Mouse (Mus musculus) central nervous system, embryonic 14 days (tissue): ENCODE measurements around the gene Golt1a. TPM values are rescaled to one million over a fixed set of nuclear protein-coding genes. Genes with fewer than 3 reads are reported as not detected.

Source experiments
- polyA plus RNA-seq: library from polyadenylated mRNA; depleted of rRNA; stranded (reverse); fragments of >200 nt; gene quantifications from 2 replicates; pipeline ENCODE4 v1.2.3, GENCODE M21; 2012; rRNA removed

Gene Golt1a
- 0.06 and 0.09 TPM in 2 replicates for polyA plus RNA-seq

DNA sequence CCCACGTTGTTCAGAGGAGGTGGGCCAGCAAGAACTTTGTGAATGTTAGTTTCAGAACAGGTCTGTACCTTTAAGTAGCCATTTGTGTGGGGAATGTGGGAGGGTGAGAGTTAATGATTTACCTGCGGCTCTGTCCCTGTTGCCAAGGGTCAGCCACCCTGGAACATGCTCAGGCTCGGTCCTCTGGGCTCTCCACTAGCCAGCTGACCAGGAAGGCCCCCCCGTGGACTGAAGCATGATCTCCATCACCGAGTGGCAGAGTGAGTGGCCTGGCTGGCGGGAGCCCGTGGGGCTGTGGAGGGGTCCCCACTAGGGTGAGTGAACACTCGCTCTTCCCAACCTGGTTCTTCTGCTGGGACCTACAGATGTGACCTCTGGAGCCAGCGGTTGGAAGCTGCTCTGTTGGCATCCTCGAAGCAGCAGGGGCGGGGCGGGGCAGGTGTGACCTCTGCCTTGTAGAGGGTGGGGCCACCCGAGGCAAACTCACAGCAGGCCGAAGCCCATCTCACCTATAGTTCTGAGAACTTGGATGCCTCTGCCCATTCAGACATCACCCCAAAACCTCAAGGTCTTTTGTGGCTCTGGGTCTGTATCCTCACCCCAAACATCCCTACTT is at the start of gene Golt1a:
TSS of gene Golt1a (plus strand) at position 149 of the 616 bp plus-strand sequence.

DNA sequence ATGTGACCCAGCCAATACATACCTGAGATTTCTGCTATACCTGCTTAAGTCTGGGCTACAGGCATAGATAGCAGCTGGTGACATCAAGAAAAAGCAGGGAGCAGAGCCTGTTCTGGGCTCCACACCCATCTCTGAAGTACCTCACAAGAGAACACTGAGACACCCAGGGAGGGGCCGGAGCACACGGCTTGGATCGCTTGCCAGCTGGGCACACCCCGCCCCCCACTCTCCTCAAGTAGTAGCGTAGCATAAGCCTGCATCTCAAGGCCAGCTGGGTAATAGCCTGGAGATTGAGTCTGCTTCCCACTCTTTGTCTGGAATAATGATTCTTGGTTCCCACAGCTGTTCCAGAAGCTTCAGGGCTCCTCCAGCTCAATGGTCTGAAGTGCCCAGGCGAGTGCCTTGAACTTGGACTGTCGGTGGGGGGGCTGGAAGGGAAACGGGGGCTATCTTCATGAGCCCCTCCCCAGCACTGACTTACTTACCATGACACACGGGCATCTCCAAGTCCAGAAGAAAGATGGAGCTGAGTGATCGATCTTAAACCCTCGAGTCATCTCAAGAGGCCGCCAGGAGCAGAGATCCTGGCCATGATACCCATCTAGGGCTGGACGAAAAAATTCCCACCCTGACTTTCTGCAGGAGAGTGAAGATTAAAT is 11.8 kb downstream of the Golt1a start, which contains the start of gene Kiss1:
TSS of gene Kiss1 (plus strand) at position 609 of the 659 bp plus-strand sequence.

DNA sequence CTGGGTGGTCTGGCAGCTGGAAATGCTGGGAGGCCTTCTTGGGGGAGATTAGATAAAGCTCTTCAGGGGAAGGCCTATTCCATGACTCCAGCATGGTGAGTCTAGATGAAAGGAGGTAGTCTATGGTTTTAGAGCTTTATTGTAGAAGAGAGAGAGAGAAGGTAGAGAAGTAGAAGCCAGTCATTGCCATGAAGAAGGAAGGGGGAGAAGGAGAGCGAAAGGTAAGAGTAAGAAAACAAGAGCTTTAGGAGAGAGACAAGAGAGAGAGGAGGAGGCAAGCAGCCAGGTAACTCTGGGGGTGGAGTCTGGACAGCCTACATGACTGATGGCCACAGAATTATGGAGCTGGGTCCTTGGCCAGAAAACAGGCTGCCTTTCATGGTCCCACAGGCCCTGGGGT is 40.6 kb downstream of the Golt1a start, which contains the start of gene Ren1:
TSS of gene Ren1 (plus strand) at position 301 of the 400 bp plus-strand sequence.

DNA sequence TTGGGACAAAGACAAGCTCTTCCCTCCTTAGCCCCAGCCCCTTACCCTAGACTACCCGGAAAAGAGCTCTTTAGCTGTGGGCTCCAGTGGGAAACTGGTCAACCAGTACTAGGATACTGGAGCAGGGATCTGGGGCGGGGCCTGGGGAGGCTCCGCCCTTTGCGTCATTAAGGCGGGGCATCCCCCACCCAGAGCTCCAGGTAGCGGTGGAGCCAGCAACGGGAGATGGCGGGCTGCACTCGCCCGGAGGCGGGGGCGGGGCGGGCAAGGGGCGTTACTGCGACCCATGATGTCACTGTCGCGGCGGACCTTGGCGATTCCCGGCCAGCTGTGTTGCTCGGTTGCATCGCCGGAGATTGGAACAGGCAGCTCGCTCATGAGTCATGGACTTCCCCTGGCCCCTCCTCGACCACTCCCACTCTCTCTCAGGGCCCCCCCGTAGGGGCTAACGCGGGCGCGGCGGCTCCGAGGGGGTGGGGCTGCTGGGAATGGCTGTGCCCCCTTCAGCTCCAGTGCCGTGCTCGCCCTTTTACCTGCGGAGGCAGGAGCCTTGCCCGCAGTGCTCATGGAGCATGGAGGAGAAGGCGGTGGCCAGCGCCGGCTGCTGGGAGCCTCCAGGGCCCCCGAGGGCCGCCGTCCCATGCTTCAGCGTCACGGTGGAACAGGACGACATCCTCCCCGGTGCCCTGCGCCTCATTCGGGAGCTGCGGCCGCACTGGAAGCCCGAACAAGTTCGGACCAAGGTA is 53.8 kb downstream of the Golt1a start, which contains the start of gene Etnk2:
TSS of gene Etnk2 (plus strand) at position 297 of the 746 bp plus-strand sequence.

Other genes starting within 250 kb of the Golt1a start
- 26.0 and 27.3 TPM in 2 replicates for gene Ppp1r15b, start 178.7 kb upstream of the Golt1a start, polyA plus RNA-seq
- 53.0 and 58.4 TPM in 2 replicates for gene Plekha6, start 145.6 kb upstream of the Golt1a start, polyA plus RNA-seq
- not detected in 2 replicates for gene Kiss1, start 12.1 kb downstream of the Golt1a start, polyA plus RNA-seq
- gene Ren1, start 40.7 kb downstream of the Golt1a start, polyA plus RNA-seq = 1.0 and 3.7 TPM in 2 replicates
- gene Etnk2, start 53.8 kb downstream of the Golt1a start, polyA plus RNA-seq = 7.3 and 8.9 TPM in 2 replicates
- gene Sox13, start 114.6 kb downstream of the Golt1a start, polyA plus RNA-seq = 35.8 and 36.6 TPM in 2 replicates